Mouse (Mus musculus) frontal cortex, postnatal 25 days (tissue): ENCODE measurements around the gene Olfr350.

ENCODE experiments used
- DNase-seq, 2 experiments: peaks; one replicate each; pipeline ENCODE4 v3.0.0; 2022; ENCODE audit warnings: low spot score in 2 of 2

Gene Olfr350

GRCm38 (mm10) chr2:36846010-36846409, at the start of gene Olfr350:
Gene Olfr350, plus strand, starts transcription at chr2:36846310.
- DNase-seq = no peak

- no peak for DNase-seq
These were observed 29.2 kb upstream of the Olfr350 start, which contains the start of gene Olfr3 for GRCm38 (mm10) chr2:36816932-36817331. Gene Olfr3, minus strand, starts transcription at chr2:36817032.

GRCm38 (mm10) chr2:36862560-36862959, 16.4 kb downstream of the Olfr350 start, which contains the start of gene Olfr351:
Gene Olfr351, minus strand, starts transcription at chr2:36862660.
- DNase-seq = no peak

GRCm38 (mm10) chr2:36868160-36868559, 22.1 kb downstream of the Olfr350 start, which contains the start of gene Olfr352:
Gene Olfr352, plus strand, starts transcription at chr2:36868460.
- no peak for DNase-seq

- no peak for DNase-seq
These were observed 46.7 kb downstream of the Olfr350 start, which contains the start of gene Olfr353 for GRCm38 (mm10) chr2:36892836-36893235. Gene Olfr353, minus strand, starts transcription at chr2:36892936.

GRCm38 (mm10) chr2:36897114-36897513, 51.0 kb downstream of the Olfr350 start:
- DNase-seq = no peak
